Mouse (Mus musculus) megakaryocyte, embryonic 14.5 days (primary cell): ENCODE measurements around the gene Borcs7.

Experiments
- FLI1 ChIP-seq: IDR thresholded peaks from 2 replicates; pipeline ENCODE4 v1.6.1; 2012; ENCODE audit warnings: low read length, inconsistent platforms, mixed read lengths
- GATA1 ChIP-seq: IDR thresholded peaks from 3 replicates; pipeline ENCODE4 v1.6.1; 2012; ENCODE audit warnings: mixed read lengths, low read length, inconsistent platforms, borderline replicate concordance

DNA sequence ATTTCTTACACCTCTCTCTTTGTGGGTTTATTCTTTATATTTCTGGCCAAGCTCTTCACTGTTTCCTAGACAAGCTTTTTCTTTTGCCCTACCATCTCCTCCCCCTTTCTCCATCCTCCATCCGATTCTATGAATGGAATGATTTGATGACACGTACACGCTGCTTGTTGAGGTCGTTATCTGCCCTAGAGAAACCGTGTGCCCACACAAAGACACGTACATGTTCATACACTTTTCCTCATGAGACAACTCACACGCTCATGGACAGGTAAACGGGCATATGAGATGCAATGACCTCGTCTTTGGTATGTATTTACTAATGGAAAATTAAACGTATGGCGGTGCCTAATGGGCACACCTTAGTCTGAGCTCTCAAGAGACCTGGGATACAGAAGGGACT, 681 bp downstream of the Borcs7 start:
- TF ChIP-seq GATA1 (no peak), FLI1 (no peak)
